Mouse (Mus musculus): ENCODE data around the gene Hoxa5.

GRCm38 (mm10) chr6:52215070-52215469 lies 10.7 kb upstream of the Hoxa5 start:
- TF ChIP-seq CTCF (IDR thresholded peaks at IDR 0.05; ENCODE audit: extremely low read depth, insufficient read depth, insufficient read length, insufficient replicate concordance) (no peak), POLR2A (IDR thresholded peaks at IDR 0.05; ENCODE audit: low read depth, low read length) (no peak)
